Mouse (Mus musculus): ENCODE measurements around the gene Cc2d2a. TPM values are rescaled to one million over a fixed set of nuclear protein-coding genes. Genes with fewer than 3 reads are reported as not detected.

The Cc2d2a gene
- total RNA-seq, 2 experiments from 2014 or later = 9.5 to 11.0 TPM

- intact Hi-C loops (cut with DNase I) = no loop called here
Measured at GRCm38 (mm10) chr5:43787976-43788752, 126.0 kb downstream of the Cc2d2a start.

More at GRCm38 (mm10) chr5:43787976-43788752, 126.0 kb downstream of the Cc2d2a start:
- no peak for DNase-seq (ENCODE audit: extremely low spot score in 1 of 2, low spot score in 2 of 2)

Other genes with a start within 250 kb of the Cc2d2a start
- 1 to 10 TPM; 1.3 to 1.6 TPM for gene C1qtnf7, start 146.8 kb upstream of the Cc2d2a start, total RNA-seq (2021)
- not detected for gene Bst1, start 156.5 kb downstream of the Cc2d2a start, total RNA-seq (2021)
- gene Fbxl5, start 159.3 kb downstream of the Cc2d2a start, total RNA-seq (2021) = 10 to 100 TPM; 82.9 TPM
- 1 to 10 TPM; 3.2 to 3.5 TPM for gene Cd38, start 206.2 kb downstream of the Cc2d2a start, total RNA-seq (2021)